Mouse (Mus musculus) hindbrain, embryonic 11.5 days (tissue): ENCODE measurements around the gene Efcc1. TPM values are rescaled to one million over a fixed set of nuclear protein-coding genes. Genes with fewer than 3 reads are reported as not detected.
A peak's percentile ranks its signal among the peaks of the same experiment; 100 is the strongest.
"Not testable (repeated sequence)": the region's sequence is repeated elsewhere in the genome, so short reads cannot be mapped to it uniquely, and the experiment has no call there.

Source experiments
- ATAC-seq: fragments of 200-750 bp; cut with Nextera tagmentation; 2 replicates; pipeline ENCODE4 v1.8.0; 2017; ENCODE audit warnings: mild to moderate bottlenecking, moderate TSS enrichment, moderate library complexity; ENCODE audit not compliant: low FRiP score
- DNase-seq: peaks from one replicate; pipeline ENCODE4 v3.0.0-alpha.2; 2015; ENCODE audit warnings: low spot score
- H3K27ac ChIP-seq: fragments of 300-500 bp; sonication (generic); 2 replicates; pipeline ENCODE4 v1.5.1; 2014; ENCODE audit warnings: mild to moderate bottlenecking, low read depth, low read length
- H3K27me3 ChIP-seq: fragments of 300-500 bp; sonication (generic); 2 replicates; pipeline ENCODE4 v1.6.1; 2014; ENCODE audit warnings: mild to moderate bottlenecking, low read length, moderate library complexity, mixed read lengths; ENCODE audit not compliant: control insufficient read depth, insufficient read depth
- H3K36me3 ChIP-seq: fragments of 300-500 bp; sonication (generic); 2 replicates; pipeline ENCODE4 v1.6.1; 2014; ENCODE audit warnings: mild to moderate bottlenecking, low read length, moderate library complexity, mixed read lengths; ENCODE audit not compliant: control insufficient read depth, insufficient read depth
- H3K4me1 ChIP-seq: fragments of 300-500 bp; sonication (generic); replicated peaks from 2 replicates; pipeline ENCODE4 v1.6.1; 2014; ENCODE audit warnings: low read length, mixed read lengths; ENCODE audit not compliant: control insufficient read depth, insufficient read depth
- H3K4me2 ChIP-seq: fragments of 300-500 bp; sonication (generic); replicated peaks from 2 replicates; pipeline ENCODE4 v1.6.1; 2014; ENCODE audit warnings: mild to moderate bottlenecking, low read depth, low read length
- H3K4me3 ChIP-seq: fragments of 300-500 bp; sonication (generic); 2 replicates; pipeline ENCODE4 v1.5.1; 2014; ENCODE audit warnings: low read depth, low read length
- H3K9ac ChIP-seq: fragments of 300-500 bp; sonication (generic); 2 replicates; pipeline ENCODE4 v1.6.1; 2014; ENCODE audit warnings: low read depth, low read length
- H3K9me3 ChIP-seq: fragments of 300-500 bp; sonication (generic); 2 replicates; pipeline ENCODE4 v1.6.1; 2016; ENCODE audit warnings: low read length; ENCODE audit not compliant: control insufficient read depth
- WGBS: fragments of 180-500 bp; shearing (Covaris S2); extraction: QIAGEN DNeasy Blood & Tissue Kit; methylation state at CpG from one replicate; pipeline ENCODE4 v1.1.7; 2014; 5-methylcytosine and 5-hydroxymethylcytosine counted together
- polyA plus RNA-seq: library from polyadenylated mRNA; unstranded; fragments of >200 nt; fragmentation: Nextera tagmentation; extraction: Ambion mirVana; gene quantifications from 2 replicates; pipeline ENCODE4 v1.2.1, GENCODE M21; 2014

The Efcc1 gene
- polyA plus RNA-seq, 1 experiment from 2014 or later: 7.7 TPM

- Histone ChIP-seq H3K4me2 (no peak overlapping the region), H3K27ac (no peak overlapping the region), H3K36me3 (no peaks in the 10 kb centered on the region), H3K4me3 (no peak overlapping the region), H3K9ac (no peak overlapping the region), H3K9me3 (no peaks in the 10 kb centered on the region), H3K4me1 (no peaks in the 10 kb centered on the region), H3K27me3 (no peaks in the 10 kb centered on the region)
- DNase-seq (peak; percentile 16), ATAC-seq (no peak)
- 67% methylated on average over 4 of the region's 4 CpGs for WGBS
Measured at GRCm38 (mm10) chr6:87763376-87764280, 33.0 kb downstream of the Efcc1 start.

- H3K27me3 ChIP-seq: not testable (repeated sequence)
- 95% methylated on average over 2 of the region's 2 CpGs for WGBS
Measured at GRCm38 (mm10) chr6:87764296-87764695, 33.6 kb downstream of the Efcc1 start.

GRCm38 (mm10) chr6:87770626-87771025 lies 40.0 kb downstream of the Efcc1 start:
- no peak overlapping the region for H3K27ac ChIP-seq
- no peak overlapping the region for H3K4me3 ChIP-seq
- peak; percentile 21 for DNase-seq
- ATAC-seq: no peak
- H3K9me3 ChIP-seq: no peaks in the 10 kb centered on the region
- H3K36me3 ChIP-seq: no peaks in the 10 kb centered on the region
- 61% methylated on average over 8 of the region's 8 CpGs for WGBS
- H3K4me2 ChIP-seq: no peak overlapping the region
- H3K4me1 ChIP-seq: no peaks in the 10 kb centered on the region
- H3K9ac ChIP-seq: no peak overlapping the region
- no peaks in the 10 kb centered on the region for H3K27me3 ChIP-seq

More at GRCm38 (mm10) chr6:87764296-87764695, 33.6 kb downstream of the Efcc1 start:
- not testable (repeated sequence) for DNase-seq, H3K4me3 ChIP-seq, H3K9ac ChIP-seq, H3K27ac ChIP-seq, H3K4me1 ChIP-seq, H3K36me3 ChIP-seq, H3K4me2 ChIP-seq, ATAC-seq, H3K9me3 ChIP-seq

GRCm38 (mm10) chr6:87774466-87774865 lies 43.8 kb downstream of the Efcc1 start:
- Histone ChIP-seq H3K9ac (no peak overlapping the region), H3K27me3 (no peaks in the 10 kb centered on the region), H3K36me3 (no peaks in the 10 kb centered on the region), H3K4me1 (no peaks in the 10 kb centered on the region), H3K27ac (no peak overlapping the region), H3K4me2 (no peak overlapping the region), H3K9me3 (no peaks in the 10 kb centered on the region), H3K4me3 (no peak overlapping the region)
- WGBS: 55% methylated on average over 1 of the region's 1 CpGs
- no peak for DNase-seq
- ATAC-seq: no peak

GRCm38 (mm10) chr6:87774909-87775308 lies 44.2 kb downstream of the Efcc1 start:
- Histone ChIP-seq H3K4me3 (no peak overlapping the region), H3K27me3 (no peaks in the 10 kb centered on the region), H3K9ac (no peak overlapping the region), H3K27ac (no peak overlapping the region), H3K4me2 (no peak overlapping the region), H3K9me3 (no peaks in the 10 kb centered on the region), H3K36me3 (no peaks in the 10 kb centered on the region), H3K4me1 (no peaks in the 10 kb centered on the region)
- DNase-seq (no peak), ATAC-seq (no peak)
- WGBS: 85% methylated on average over 9 of the region's 9 CpGs

GRCm38 (mm10) chr6:87775588-87776245 lies 45.0 kb downstream of the Efcc1 start:
- no peaks in the 10 kb centered on the region for H3K9me3 ChIP-seq
- no peak overlapping the region for H3K27ac ChIP-seq
- 72% methylated on average over 3 of the region's 3 CpGs for WGBS
- no peaks in the 10 kb centered on the region for H3K27me3 ChIP-seq
- no peak overlapping the region for H3K4me2 ChIP-seq
- no peaks in the 10 kb centered on the region for H3K4me1 ChIP-seq
- H3K4me3 ChIP-seq: no peak overlapping the region
- no peak overlapping the region for H3K9ac ChIP-seq
- H3K36me3 ChIP-seq: no peaks in the 10 kb centered on the region
- DNase-seq: no peak
- ATAC-seq: no peak

- no peak for DNase-seq
- no peak overlapping the region for H3K27ac ChIP-seq
- no peak overlapping the region for H3K4me2 ChIP-seq
- no peaks in the 10 kb centered on the region for H3K36me3 ChIP-seq
- H3K4me3 ChIP-seq: no peak overlapping the region
- no peaks in the 10 kb centered on the region for H3K27me3 ChIP-seq
- no peaks in the 10 kb centered on the region for H3K4me1 ChIP-seq
- ATAC-seq: no peak
- 86% methylated on average over 1 of the region's 1 CpGs for WGBS
- no peak overlapping the region for H3K9ac ChIP-seq
- no peaks in the 10 kb centered on the region for H3K9me3 ChIP-seq
Measured at GRCm38 (mm10) chr6:87776663-87777062, 46.0 kb downstream of the Efcc1 start.

GRCm38 (mm10) chr6:87777842-87778241 lies 47.2 kb downstream of the Efcc1 start, which contains the start of gene Gp9:
Gp9 (plus strand) TSS chr6:87778072.
- 74% methylated on average over 2 of the region's 2 CpGs for WGBS

More at GRCm38 (mm10) chr6:87777842-87778241, 47.2 kb downstream of the Efcc1 start, which contains the start of gene Gp9:
- Histone ChIP-seq H3K4me3 (no peak within 1 kb of the TSS), H3K9me3 (no peaks in the 10 kb centered on the region), H3K36me3 (no peaks in the 10 kb centered on the region), H3K4me1 (no peaks in the 10 kb centered on the region), H3K27ac (no peak within 1 kb of the TSS), H3K4me2 (no peak within 1 kb of the TSS), H3K27me3 (no peaks in the 10 kb centered on the region), H3K9ac (no peak within 1 kb of the TSS)
- DNase-seq (no peak), ATAC-seq (no peak)
